Mouse (Mus musculus): ENCODE measurements around the gene Ccer2.
A peak's percentile ranks its signal among the peaks of the same experiment; 100 is the strongest.

The Ccer2 gene

DNA sequence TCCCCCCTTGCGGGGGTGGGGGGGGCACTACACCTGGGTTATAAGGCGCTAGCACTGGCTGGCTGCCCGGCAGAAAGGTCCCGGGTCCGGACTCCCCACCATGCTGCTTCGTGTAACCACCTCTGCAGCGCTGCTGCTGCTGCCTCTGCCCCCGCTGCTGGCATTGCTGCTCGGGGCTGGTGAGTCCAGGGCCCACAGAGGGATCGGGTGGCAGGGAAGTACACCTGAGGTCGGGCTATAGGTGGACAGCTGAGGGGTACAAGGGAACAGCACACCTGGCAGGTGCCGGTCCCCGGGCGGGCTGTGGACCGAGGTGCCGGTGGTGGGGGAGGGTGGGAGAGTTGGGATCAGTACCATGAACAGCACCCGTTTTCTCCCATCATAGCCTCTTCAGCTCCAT, at the start of gene Ccer2:
Ccer2 (plus strand) TSS at position 96 of the 400 bp plus-strand sequence.
- no peak for DNase-seq (ENCODE audit: low spot score in 2 of 2)

DNA sequence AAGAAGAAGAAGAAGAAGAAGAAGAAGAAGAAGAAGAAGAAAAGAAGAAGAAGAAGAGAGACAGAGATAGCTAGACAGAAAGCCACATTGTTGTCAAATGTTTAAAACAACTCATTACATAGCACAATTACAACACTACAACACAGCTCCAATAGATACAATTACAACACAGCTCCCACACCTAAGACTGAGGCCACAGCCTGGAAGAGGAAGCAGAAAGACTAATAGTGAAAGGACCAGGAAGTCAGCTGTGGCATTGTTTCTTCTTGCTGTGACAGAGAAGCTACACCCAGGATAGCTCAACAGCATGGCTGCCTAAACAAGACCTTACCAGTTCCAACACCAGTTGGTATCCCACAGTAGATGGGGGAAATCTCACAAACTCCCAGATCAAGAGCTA, 46.5 kb upstream of the Ccer2 start:
- no peak for DNase-seq (ENCODE audit: low spot score in 2 of 2)

DNA sequence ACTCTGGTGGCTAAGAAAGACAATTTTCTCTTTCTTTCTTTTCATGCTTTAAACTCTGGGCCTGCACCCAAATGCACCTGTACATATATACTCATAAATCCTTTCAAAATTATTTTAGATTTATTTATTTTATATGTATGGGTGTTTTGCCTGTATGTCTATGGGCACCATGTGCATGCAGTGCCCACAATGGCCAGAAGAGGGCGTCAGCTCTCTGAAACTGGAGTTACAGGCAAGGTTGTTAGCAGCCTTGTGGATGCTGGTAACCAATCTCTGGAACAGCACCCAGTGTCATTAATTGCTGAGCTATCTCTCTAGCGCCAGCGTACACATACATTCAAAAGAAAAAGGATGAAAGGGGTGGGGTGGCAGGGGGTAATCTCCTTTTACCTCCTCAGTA, 45.0 kb upstream of the Ccer2 start:
- DNase-seq (ENCODE audit: low spot score in 2 of 2), result no peak

DNA sequence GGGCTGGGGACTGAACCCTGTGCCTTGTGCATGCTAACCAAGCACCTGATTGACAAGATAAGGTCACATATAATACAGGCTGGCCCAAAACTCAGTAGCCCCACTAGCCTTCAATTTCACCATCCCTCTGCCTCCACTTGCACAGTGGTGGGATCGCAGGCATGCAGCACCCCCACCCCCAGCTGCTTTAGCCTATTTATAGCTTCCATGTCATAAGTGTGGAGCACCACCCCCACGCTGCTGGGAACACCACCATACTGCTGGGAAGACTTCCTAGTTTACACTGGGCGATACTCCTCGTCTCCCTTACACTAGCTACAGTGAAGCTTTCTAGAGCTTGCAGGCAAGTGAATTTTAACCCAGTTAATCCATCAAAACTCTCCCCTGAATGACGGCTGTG, 41.3 kb upstream of the Ccer2 start:
- peak; percentile 47 to 64 for DNase-seq (ENCODE audit: low spot score in 2 of 2)

DNA sequence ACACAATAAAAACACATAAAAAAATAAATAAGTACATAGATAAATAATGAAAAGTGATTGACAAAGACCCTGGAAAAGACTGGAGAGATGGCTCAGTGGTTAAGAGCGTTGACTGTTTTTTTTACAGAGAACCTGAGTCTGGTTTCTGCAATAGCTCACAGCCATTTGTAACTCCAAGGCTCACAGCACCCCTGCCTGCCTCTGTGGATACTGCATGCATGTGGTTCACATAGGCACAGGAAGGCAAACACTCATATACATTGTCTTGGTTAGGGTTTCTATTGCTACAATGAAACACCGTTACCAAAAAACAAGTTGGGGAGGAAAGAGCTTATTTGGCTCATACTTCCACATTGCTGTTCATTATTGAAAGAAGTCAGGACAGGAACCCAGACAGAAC, 40.4 kb upstream of the Ccer2 start:
- DNase-seq (ENCODE audit: low spot score in 2 of 2), result no peak

DNA sequence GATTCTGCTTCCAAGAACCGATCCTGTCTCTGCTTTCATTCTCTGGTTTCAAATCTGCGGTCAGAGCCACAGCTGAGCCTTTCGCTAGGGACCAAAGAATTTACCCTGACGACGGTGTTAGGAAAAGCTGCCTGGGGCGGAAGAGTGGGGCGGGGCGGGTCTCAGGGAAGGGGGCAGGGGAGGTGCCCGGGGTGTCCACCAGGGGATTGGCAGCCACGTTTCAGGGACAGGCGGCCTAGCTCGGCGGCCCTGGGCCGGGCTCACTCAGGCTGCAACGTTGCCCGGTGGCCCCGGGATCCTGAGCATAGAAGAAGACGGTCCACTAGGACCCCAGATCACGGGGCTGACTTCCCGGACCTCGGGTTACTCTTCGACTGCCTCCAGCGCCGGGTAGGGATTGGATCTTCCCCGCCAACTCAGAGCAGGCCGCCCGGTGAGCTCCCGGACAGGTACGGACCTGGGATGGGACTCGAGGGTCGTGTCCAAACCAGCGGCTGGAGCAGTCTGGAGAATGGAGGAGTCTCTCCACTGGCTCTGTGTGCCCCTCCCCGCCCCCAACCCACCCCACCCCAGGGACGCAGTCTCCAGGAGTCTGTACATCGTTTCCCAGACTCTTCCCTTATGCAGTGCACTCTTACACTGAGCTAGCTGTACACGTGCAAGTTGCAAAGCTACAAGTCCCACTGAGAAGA, 39.2 kb upstream of the Ccer2 start, which contains the start of gene Fbxo17:
Fbxo17 (plus strand) TSS at position 215 of the 692 bp plus-strand sequence.
- DNase-seq (ENCODE audit: low spot score in 2 of 2), result no peak

DNA sequence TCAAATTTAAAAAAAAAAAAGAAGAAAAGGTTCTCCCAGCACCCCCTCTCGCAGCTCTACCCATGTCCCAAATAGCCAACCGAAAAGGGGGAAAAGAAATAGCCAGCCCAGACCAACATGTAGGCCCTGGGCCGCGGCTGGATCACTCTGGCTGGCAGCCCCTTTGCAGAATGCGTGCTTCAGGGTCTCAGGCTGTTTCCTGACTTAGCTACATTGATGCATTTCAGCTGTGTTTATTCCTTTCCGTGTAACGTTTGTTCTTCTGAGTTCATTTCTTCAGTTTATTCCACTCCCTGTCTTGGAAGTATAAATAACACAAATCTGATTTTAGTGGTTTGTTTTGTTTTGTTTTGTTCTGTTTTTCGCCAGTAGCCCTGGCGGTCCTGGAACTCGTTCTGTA, 38.2 kb upstream of the Ccer2 start:
- no peak for DNase-seq (ENCODE audit: low spot score in 2 of 2)

DNA sequence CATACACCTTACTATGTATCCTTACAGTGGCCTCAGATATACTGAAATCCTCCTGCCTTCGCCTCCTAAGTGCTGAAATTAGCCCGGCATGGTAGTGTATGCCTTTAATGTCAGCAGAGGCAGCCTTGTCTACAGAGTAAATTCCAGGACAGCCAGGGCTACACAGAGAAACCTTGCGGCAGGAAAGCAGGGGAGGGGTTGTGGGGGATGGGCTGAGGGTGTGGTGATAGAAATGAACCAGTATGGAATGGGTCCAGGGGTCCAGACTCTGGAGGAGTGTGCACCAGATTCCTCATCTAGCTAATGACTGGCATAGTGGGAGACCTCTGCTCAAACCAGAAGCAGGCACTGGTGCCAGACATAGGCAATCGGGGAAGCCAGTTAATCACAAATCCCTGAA, 36.8 kb upstream of the Ccer2 start:
- DNase-seq (ENCODE audit: low spot score in 2 of 2), result no peak

DNA sequence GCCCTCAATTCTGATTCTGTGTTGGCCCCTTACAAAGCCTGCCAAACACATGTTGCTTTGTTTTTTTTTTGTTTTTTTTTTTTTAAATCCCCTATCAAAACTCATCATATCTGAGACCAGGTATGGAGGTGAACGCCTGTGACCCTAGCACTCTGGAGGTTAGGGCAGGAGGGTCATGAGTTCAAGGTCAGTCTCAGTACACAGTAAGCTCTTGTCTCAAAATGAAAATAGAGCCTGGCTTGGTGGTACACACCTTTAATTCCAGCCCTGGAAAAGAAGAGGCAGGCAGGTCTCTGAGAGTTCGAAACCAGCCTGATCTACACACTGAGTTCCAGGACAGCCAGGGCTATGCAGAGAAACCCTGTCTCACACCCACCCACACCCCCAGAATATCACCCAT, 36.3 kb upstream of the Ccer2 start:
- DNase-seq (ENCODE audit: low spot score in 2 of 2), result no peak

DNA sequence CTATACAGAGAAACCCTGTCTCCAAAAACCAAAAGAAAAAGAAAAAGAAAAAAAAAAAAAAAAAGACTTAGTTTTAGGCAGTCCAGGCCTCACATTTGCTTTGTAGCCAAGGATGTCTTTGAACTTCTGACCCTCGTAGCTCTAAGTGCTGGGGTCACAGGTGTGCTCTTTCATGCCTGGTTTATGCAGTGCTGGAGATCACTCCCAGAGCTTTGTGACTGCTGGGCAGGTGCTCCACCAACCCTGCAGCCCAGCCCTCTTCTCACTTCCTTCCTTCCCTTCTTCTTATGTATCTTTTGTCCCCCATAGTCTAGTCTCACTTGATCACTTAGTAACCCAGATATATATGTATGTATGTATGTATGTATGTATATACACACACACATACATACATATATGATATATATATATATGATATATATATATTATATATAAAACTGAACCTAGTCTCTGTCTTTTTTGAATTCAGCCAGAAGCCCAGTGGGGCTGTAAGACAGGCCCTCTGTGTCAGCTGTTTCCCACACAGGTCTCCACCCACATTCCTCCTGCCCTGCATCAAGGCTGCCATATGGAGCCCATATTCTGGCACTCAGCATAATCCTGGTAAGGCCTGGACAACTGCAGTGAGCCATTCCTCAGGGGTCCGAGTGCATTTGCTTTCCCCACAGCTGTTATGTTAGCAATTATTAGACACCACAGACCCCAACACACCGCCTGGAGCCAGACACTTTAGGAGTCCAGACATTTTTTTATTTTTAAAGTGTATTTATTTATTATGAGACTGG, 35.0 kb upstream of the Ccer2 start:
- no peak for DNase-seq (ENCODE audit: low spot score in 2 of 2)

DNA sequence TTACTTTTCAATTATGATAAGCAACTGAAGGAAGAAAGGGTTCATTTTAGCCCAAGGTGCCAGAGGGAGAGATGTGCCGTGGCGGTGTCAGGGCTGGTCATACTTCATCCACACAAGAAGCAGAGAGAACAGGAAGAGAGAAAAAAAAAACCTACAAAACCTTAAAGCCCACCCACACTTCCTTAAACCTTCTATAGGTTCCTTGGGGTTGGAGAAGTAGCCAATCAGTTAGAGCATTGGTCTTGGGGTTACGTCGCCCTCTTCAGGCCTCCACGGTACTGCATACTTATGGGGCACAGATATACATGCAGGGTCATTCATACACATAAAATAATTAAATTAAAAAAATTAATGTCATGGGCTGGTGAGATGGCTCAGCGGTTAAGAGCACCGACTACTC, 33.9 kb upstream of the Ccer2 start:
- DNase-seq (ENCODE audit: low spot score in 2 of 2), result no peak

DNA sequence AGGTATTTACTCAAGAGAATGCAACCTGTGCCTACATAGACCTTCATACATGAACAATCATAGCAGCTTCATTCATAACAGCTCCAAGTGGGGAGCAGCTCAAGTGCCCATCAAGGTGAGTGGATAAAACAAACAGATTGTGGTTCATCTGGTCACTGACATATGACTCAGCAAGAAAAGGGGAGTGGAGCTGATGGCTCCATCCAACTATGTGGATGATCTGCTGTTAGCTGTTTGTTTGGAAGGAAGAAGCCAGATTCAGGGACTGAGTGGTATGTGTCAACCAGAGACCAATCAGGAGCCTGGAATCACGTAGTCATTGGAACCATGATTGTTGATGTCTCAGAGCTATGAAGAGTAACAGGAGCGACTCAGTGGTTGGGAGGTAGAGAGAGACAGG, 31.4 kb upstream of the Ccer2 start:
- no peak for DNase-seq (ENCODE audit: low spot score in 2 of 2)

DNA sequence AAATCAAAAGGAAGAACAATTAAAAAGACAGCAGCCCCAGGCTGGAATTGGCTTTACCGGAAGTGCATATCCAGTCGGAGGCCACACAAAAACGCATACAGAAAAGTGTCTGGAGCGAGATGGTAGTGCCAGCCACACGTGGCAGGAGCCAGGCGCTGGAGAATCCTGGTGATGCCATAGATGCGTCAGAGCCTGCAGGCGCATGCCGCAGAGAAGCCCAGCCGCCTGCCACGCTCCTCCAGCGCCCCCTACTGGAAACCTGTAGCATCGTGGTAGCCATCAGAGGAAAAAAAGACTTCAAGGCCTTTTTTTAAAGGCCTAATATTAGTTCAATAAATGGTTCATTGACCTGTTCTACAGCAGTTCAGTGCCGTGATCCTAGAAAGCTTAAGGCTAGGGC, 29.4 kb upstream of the Ccer2 start:
- DNase-seq (ENCODE audit: low spot score in 2 of 2), result peak; percentile 83 to 84

DNA sequence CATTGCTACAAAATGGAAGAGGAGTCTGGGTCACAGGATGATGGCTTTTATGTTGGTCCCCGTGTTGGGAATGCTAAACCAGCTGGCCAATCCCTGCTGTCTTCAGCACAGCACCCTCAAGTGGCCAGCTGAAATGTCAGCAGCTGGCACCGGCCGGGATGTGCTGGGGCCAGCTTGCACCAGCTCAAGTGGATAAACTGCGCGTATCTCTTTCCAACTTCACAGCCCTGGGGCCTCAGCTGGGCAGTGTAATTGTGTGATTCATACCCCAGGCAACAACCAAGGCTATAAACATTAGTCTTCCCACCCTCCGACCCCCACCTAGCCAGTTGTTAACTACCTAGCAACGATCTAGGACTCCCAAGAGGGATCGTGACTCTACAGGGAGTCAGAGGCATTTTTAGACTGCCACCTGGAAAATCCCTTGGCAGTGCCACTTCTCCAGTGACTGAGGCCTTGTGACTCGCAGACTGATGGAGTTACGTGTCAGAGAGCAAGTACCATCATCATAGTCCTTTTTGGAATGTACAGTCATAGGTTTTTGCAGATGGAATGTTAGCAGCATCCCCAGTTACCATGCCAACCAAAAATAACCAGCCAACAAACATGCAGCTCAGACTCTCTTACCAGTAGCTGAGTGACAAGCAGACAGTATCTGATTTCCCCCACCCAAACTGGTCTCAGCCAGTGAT, 28.2 kb upstream of the Ccer2 start:
- peak; percentile 30 to 55 for DNase-seq (ENCODE audit: low spot score in 2 of 2)

DNA sequence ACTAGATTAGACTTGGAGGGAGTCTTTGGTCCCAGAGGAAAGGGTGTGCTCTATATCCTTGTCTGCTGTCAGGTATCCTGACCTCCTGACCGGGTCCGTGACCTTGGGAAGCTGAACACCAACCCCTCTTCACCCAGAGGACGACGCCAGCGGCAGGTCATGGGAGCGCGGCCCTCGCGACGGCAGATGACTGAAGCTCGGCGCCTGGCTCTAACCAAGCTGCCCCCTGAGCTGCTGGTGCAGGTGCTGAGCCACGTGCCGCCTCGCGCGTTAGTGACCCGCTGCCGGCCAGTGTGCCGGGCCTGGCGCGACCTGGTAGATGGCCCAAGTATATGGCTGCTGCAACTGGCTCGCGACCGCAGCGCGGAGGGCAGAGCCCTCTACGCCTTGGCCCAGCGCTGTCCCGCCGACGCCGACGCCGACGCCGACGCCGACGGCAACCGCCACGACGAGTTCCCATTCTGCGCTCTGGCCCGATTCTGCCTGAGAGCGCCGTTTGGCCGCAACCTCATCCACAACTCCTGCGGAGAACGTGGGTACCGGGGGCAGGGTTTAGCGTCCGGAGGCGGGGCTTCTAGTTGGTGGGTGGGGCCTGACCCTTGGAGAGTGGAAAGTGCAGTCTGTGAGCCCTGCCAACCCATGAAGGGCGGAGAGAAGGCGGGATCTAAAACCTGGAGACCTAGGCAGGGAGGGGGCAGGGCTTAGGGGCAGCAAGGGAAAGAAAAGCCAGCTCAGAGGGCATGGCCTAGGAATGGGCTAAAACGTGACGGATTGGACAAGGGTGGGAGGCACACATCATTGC, 23.4 kb upstream of the Ccer2 start:
- DNase-seq (ENCODE audit: low spot score in 2 of 2), result peak; percentile 31 to 34

DNA sequence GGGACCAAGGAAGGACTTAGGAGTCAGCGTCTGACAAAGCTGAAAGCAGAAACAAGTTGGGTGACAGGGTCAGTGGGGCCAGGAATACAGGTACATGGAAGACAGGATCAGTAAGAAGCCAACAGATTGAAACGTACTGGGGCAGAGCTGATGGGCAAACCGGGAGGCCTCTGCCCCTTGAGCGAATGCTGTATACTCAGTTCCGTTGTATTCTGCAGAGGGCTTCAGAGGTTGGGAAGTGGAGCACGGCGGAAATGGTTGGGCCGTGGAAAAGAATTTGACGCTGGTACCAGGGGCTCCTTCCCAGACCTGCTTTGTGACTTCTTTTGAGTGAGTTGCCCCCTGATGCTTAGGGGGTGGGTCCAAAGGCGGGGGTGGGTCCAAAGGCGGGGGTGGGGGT, 22.8 kb upstream of the Ccer2 start:
- DNase-seq (ENCODE audit: low spot score in 2 of 2), result no peak

DNA sequence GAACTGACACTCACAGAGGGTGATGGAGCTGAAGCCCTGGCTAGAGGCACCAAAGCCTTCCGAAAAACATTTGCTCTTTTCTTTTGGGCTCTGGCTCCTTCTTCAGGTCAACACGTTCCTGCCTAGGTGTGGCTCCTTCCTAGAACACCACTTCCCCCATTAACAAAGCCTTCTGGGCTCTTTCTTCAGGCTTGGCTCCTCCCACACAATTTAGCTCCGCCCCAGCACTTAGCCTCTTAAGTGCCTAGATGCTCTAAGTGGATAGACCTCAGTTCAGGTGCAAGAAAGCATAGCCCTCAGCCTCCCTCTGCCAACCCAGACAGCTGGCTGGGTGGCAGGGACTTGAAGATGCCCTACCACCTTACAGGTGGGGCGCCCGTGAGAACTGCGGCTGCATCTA, 20.3 kb upstream of the Ccer2 start:
- no peak for DNase-seq (ENCODE audit: low spot score in 2 of 2)

DNA sequence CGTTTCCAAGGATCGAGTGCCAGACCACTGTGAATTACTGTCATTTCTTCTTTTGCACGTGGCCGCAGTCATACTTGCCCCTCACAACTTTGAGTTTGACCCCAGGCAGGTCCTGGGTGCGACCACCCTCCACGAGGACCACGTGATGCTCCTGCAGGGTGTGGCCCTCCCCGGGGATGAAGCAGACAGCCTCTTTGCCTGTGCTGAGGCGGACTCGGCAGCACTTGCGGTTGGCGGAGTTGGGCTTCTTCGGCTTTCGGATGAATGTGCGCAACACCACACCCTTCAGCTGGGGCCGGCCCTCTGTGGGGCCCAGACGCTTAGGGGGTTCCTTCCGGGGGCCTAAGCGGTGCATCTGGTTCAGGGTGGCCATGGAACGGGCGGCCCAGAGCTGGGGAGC, 16.1 kb upstream of the Ccer2 start:
- DNase-seq (ENCODE audit: low spot score in 2 of 2), result no peak

DNA sequence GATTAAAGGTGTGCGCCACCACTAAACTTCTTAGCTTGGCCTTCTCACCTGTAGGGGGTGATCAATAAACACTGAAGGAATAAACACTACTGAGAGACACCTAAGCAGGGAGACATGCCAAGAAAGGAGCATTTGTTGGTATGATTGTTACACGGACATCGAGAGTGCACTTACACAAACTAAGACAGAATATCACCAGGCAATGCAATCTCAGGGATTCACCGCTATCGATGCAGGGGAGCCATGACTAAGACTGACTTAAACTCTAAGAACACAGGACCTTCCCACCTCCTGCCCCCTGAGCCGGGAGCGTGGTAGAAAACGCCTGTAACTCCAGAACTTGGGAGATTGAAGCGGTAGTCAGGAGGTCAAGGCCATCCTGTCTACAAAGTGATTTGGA, 15.0 kb upstream of the Ccer2 start:
- no peak for DNase-seq (ENCODE audit: low spot score in 2 of 2)

DNA sequence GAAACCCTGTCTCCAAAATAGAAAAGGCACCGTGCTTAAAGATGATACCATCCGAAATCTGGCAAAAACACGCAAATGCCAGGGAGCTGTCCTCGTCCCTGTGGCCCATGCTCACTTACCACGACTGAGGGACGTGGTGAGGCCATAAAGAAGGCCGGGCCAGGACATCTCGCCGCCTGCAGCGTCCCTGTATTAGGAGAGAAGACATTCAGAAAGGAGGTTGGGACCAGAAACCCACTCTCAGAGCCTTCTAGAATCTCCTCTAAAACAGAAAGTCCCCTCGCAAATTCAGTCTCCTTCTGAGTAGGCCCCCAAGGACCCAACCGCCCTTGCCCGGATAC, 14.6 kb upstream of the Ccer2 start:
- no peak for DNase-seq (ENCODE audit: low spot score in 2 of 2)

DNA sequence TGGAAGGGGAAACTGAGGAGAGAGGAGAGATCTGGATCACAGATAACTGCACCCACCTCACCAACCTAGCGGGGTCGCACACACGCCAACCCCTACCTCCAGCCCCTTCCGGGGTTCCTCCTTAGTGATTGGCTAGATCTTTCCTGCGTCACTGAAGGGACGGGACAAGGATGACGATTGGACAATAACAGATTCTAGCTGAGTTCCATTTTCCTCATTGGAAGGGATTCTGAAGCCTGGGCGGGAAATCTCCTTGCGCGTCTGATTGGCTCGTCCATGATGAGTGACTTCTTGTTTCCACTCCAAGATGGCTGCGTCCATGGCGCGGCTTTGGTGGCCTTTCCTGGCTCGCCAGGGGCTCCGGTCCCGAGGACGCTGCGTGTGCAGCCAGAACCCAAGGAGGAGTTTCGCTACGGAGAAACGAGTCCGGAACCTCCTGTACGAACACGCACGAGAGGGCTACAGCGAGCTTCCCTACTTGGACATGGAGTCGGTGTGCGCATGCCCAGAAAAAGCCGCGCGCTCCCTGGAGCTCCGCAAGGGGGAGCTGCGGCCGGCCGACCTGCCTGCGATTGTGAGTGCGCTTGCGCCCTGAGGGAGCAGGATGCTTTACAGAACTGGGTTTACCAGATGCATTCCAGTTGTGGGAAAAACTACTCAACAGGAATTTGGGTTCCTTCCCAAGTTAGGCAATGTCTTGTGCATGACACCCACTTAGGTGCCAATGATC, 14.1 kb upstream of the Ccer2 start, which contains the start of the genes Mrps12 and Sars2:
Mrps12 (minus strand) TSS at position 112 of the 730 bp plus-strand sequence.
Sars2 (plus strand) TSS at position 284 of the 730 bp plus-strand sequence.
- DNase-seq (ENCODE audit: low spot score in 2 of 2), result peak; percentile 97 to 99
